Mouse (Mus musculus) limb, embryonic 15.5 days (tissue): ENCODE results near the gene Gm20388. TPM values are rescaled to one million over a fixed set of nuclear protein-coding genes. Genes with fewer than 3 reads are reported as not detected.

Experiments
- ATAC-seq: fragments of 200-750 bp; cut with Nextera tagmentation; 2 replicates; pipeline ENCODE4 v1.8.0; 2017; ENCODE audit warnings: low read depth, moderate TSS enrichment; ENCODE audit not compliant: insufficient number of reproducible peaks, low FRiP score, low TSS enrichment
- H3K27ac ChIP-seq: fragments of 300-500 bp; sonication (generic); 2 replicates; pipeline ENCODE4 v1.5.1; 2015; ENCODE audit warnings: moderate library complexity, mild to moderate bottlenecking, inconsistent platforms
- H3K27me3 ChIP-seq: fragments of 300-500 bp; sonication (generic); 2 replicates; pipeline ENCODE4 v1.6.1; 2015; ENCODE audit warnings: inconsistent platforms
- H3K36me3 ChIP-seq: fragments of 300-500 bp; sonication (generic); 2 replicates; pipeline ENCODE4 v1.6.1; 2015; ENCODE audit warnings: inconsistent platforms
- H3K4me1 ChIP-seq: fragments of 300-500 bp; sonication (generic); 2 replicates; pipeline ENCODE4 v1.6.1; 2015; ENCODE audit warnings: inconsistent platforms
- H3K4me2 ChIP-seq: fragments of 300-500 bp; sonication (generic); 2 replicates; pipeline ENCODE4 v1.6.1; 2015; ENCODE audit warnings: mild to moderate bottlenecking, inconsistent platforms
- H3K4me3 ChIP-seq: fragments of 300-500 bp; sonication (generic); 2 replicates; pipeline ENCODE4 v1.5.1; 2015; ENCODE audit warnings: mild to moderate bottlenecking, inconsistent platforms
- H3K9ac ChIP-seq: fragments of 300-500 bp; sonication (generic); 2 replicates; pipeline ENCODE4 v1.6.1; 2015; ENCODE audit warnings: inconsistent platforms
- H3K9me3 ChIP-seq: fragments of 300-500 bp; sonication (generic); 2 replicates; pipeline ENCODE4 v1.6.1; 2016; ENCODE audit warnings: inconsistent platforms
- WGBS: fragments of 180-500 bp; shearing (Covaris S2); methylation state at CpG from one replicate; pipeline ENCODE4 v1.1.7; 2015; 5-methylcytosine and 5-hydroxymethylcytosine counted together
- polyA plus RNA-seq: library from polyadenylated mRNA; unstranded; fragments of >200 nt; fragmentation: Nextera tagmentation; extraction: Ambion mirVana; gene quantifications from 2 replicates; pipeline ENCODE4 v1.2.1, GENCODE M21; 2015

Gene Gm20388
- polyA plus RNA-seq, 1 experiment from 2014 or later, result 4.9 TPM

- Histone ChIP-seq H3K9ac (no peak overlapping the region), H3K9me3 (no peaks in the 10 kb centered on the region), H3K4me2 (no peak overlapping the region), H3K4me1 (peaks cover 42% of the 10 kb centered on the region; the same call in 1 of the 2 replicates), H3K27ac (no peak overlapping the region), H3K36me3 (peaks cover 50% of the 10 kb centered on the region), H3K27me3 (no peaks in the 10 kb centered on the region), H3K4me3 (no peak overlapping the region)
- WGBS, result 74% methylated on average over 4 of the region's 4 CpGs
- ATAC-seq, result no peak
Observed at GRCm38 (mm10) chr8:122022705-122023104, 2112.1 kb downstream of the Gm20388 start.

DNA sequence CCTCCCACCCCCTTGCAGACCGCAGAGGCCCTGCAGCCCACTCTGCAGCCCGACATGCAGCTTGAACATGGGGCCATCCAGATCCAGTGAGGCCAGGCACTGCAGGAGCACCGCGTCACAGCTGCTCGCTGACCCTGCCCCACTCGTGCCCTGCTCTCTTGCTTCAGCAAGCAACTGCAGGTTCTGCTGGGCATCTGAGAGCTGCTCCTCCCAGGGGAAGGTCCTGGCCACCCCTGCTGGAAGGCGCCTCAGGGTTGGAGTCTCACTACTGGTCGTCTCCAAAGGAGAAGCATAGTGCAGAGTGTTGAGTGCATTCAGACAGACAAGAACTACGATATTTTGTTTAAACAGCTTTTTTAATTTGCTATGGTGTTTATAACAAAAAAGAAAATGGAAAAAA is 2114.9 kb downstream of the Gm20388 start:
- WGBS, result 90% methylated on average over 9 of the region's 9 CpGs

DNA sequence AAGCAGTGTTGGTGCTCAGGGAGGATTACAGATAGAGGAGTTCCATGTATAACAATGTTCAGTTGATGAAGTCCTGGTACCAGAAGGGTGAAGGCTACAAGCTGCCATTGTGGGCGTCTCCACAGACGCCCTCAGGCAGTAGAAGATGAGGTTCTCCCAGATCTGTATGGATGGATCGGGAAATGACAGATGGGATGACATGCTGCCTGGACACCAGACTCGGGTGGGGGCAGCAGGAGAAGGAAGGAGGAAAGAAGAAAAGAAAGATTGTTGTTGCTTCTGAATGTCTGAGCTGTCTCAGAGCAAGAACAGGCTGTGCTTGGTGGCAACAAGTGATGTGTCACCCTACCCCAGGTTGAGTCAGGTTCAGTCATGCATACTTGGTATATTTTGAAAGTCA is 2117.5 kb downstream of the Gm20388 start:
- Histone ChIP-seq H3K9ac (no peak overlapping the region), H3K27me3 (no peaks in the 10 kb centered on the region), H3K4me2 (no peak overlapping the region), H3K9me3 (no peaks in the 10 kb centered on the region), H3K27ac (no peak overlapping the region), H3K4me1 (peaks cover 17% of the 10 kb centered on the region), H3K36me3 (peaks cover 37% of the 10 kb centered on the region), H3K4me3 (no peak overlapping the region)
- WGBS, result 73% methylated on average over 4 of the region's 4 CpGs
- ATAC-seq, result no peak

More for the DNA sequence above, 2114.9 kb downstream of the Gm20388 start:
- Histone ChIP-seq H3K27ac (no peak overlapping the region), H3K27me3 (no peaks in the 10 kb centered on the region), H3K4me3 (no peak overlapping the region), H3K4me1 (peaks cover 26% of the 10 kb centered on the region), H3K9ac (no peak overlapping the region), H3K36me3 (peaks cover 42% of the 10 kb centered on the region), H3K4me2 (no peak overlapping the region), H3K9me3 (no peaks in the 10 kb centered on the region)
- ATAC-seq, result no peak

DNA sequence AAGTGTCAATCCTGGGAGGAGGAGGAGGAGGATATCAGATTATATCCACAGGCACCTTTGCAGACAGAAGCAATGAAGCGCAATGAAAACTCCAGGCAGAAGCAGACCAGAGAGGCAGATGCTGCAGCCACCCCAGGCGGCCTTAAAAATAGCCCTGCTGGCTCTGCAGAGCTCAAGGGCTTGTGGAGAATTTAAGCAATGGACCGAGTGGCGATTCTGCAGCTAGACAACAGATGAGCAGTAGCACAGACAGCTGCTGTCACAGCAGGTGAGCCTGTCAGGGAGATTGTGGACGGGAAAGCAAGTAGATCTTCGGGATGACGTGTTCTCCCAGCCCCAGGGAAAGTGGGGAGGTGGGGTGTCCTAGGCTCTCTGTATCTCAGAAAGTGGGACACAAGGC is 2120.3 kb downstream of the Gm20388 start:
- no peak overlapping the region for H3K4me3 ChIP-seq
- H3K9ac ChIP-seq, result no peak overlapping the region
- no peak overlapping the region for H3K27ac ChIP-seq
- no peaks in the 10 kb centered on the region for H3K9me3 ChIP-seq
- H3K36me3 ChIP-seq, result peaks cover 12% of the 10 kb centered on the region
- H3K27me3 ChIP-seq, result no peaks in the 10 kb centered on the region
- 51% methylated on average over 7 of the region's 7 CpGs for WGBS
- H3K4me2 ChIP-seq, result no peak overlapping the region
- no peak for ATAC-seq
- peaks cover 33% of the 10 kb centered on the region for H3K4me1 ChIP-seq

DNA sequence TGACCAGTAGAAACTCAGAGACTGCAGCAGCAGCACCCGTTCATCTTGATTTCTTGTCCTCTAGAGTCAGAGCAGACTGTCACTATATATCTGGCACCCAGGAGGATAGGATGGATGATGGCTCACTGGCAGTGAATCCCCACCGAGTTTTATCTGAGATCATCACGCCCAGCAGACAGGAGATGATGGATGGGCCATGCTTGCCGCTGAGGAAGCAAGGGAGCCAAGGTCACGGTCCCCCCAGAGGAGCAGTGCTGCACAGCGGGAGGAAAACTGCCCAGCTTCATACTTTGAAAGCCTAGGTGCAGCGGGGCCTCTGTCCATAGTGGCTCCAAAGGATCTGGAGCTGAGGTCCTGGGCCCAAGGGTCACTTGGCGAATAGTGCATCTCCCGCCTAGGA is 2122.1 kb downstream of the Gm20388 start:
- peaks cover 44% of the 10 kb centered on the region for H3K4me1 ChIP-seq
- H3K4me3 ChIP-seq, result no peak overlapping the region
- H3K36me3 ChIP-seq, result no peaks in the 10 kb centered on the region
- ATAC-seq, result no peak
- no peak overlapping the region for H3K9ac ChIP-seq
- no peaks in the 10 kb centered on the region for H3K9me3 ChIP-seq
- no peak overlapping the region for H3K4me2 ChIP-seq
- WGBS, result 53% methylated on average over 9 of the region's 9 CpGs
- H3K27ac ChIP-seq, result no peak overlapping the region
- H3K27me3 ChIP-seq, result no peaks in the 10 kb centered on the region

- no peak for ATAC-seq
- no peak overlapping the region for H3K9ac ChIP-seq
- no peaks in the 10 kb centered on the region for H3K27me3 ChIP-seq
- 41% methylated on average over 7 of the region's 7 CpGs for WGBS
- H3K9me3 ChIP-seq, result no peaks in the 10 kb centered on the region
- no peaks in the 10 kb centered on the region for H3K36me3 ChIP-seq
- no peak overlapping the region for H3K4me3 ChIP-seq
- peak overlapping the region; percentile 78 for H3K27ac ChIP-seq
- H3K4me1 ChIP-seq, result peaks cover 43% of the 10 kb centered on the region
- no peak overlapping the region for H3K4me2 ChIP-seq
Observed at GRCm38 (mm10) chr8:122035543-122035942, 2124.9 kb downstream of the Gm20388 start.

- Histone ChIP-seq H3K27me3 (no peaks in the 10 kb centered on the region), H3K27ac (peak overlapping the region; percentile 78), H3K9ac (no peak overlapping the region), H3K36me3 (no peaks in the 10 kb centered on the region), H3K4me3 (no peak overlapping the region), H3K4me1 (peaks cover 36% of the 10 kb centered on the region), H3K9me3 (no peaks in the 10 kb centered on the region), H3K4me2 (no peak overlapping the region)
- 0 out of 2 replicates have a peak, but pooled peaks have one; percentile 11 for ATAC-seq
- WGBS, result 65% methylated on average over 6 of the region's 6 CpGs
Observed at GRCm38 (mm10) chr8:122036325-122036724, 2125.7 kb downstream of the Gm20388 start.

GRCm38 (mm10) chr8:122037279-122037678 is 2126.6 kb downstream of the Gm20388 start:
- no peaks in the 10 kb centered on the region for H3K9me3 ChIP-seq
- H3K4me2 ChIP-seq, result no peak overlapping the region
- 62% methylated on average over 7 of the region's 7 CpGs for WGBS
- H3K4me3 ChIP-seq, result no peak overlapping the region
- no peak for ATAC-seq
- no peaks in the 10 kb centered on the region for H3K36me3 ChIP-seq
- peaks cover 36% of the 10 kb centered on the region for H3K4me1 ChIP-seq
- H3K27ac ChIP-seq, result no peak overlapping the region
- H3K9ac ChIP-seq, result no peak overlapping the region
- H3K27me3 ChIP-seq, result no peaks in the 10 kb centered on the region

DNA sequence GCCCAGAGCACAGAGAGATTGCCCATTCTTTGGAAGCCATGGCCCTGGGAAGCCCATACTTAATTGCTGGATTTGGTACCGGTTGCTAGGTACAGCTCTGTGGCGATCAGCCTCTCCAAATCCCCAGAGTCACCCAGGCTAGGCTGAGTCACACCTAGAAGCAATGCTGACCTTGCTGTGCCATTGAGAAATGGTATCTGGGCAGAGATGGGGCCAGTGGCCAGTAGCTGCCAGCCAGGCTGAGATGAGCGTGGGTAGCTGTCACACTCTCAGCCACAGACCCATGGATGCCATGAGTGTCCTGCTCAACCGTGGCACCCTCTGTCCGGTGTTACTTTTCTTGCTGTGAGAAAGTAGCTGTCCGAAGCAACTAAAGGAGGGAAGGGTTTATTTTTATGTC is 2127.4 kb downstream of the Gm20388 start:
- H3K36me3 ChIP-seq, result no peaks in the 10 kb centered on the region
- H3K9me3 ChIP-seq, result no peaks in the 10 kb centered on the region
- no peak overlapping the region for H3K27ac ChIP-seq
- H3K4me3 ChIP-seq, result no peak overlapping the region
- no peak overlapping the region for H3K4me2 ChIP-seq
- no peaks in the 10 kb centered on the region for H3K27me3 ChIP-seq
- 91% methylated on average over 6 of the region's 6 CpGs for WGBS
- H3K9ac ChIP-seq, result no peak overlapping the region
- H3K4me1 ChIP-seq, result peaks cover 39% of the 10 kb centered on the region
- ATAC-seq, result no peak

DNA sequence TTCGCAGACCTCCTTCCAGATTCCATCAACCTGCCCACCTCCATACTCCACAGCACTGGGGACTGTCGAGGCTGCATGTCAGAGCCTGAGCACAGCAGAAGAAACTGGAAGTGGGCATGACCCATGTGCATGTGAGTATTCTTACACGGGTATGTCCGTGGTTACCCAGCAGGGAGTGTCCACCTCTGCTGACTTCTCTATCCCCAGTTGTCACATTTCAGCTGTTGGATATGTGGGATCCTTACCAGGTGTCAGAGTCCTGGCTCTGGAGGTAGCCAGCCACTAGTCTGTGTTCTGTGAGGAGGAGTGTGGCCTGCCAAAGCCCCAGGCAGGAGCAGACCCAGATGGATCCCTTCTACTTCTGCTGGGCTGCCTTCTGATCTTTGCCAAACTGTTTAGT is 2128.8 kb downstream of the Gm20388 start:
- WGBS, result 81% methylated on average over 4 of the region's 4 CpGs

DNA sequence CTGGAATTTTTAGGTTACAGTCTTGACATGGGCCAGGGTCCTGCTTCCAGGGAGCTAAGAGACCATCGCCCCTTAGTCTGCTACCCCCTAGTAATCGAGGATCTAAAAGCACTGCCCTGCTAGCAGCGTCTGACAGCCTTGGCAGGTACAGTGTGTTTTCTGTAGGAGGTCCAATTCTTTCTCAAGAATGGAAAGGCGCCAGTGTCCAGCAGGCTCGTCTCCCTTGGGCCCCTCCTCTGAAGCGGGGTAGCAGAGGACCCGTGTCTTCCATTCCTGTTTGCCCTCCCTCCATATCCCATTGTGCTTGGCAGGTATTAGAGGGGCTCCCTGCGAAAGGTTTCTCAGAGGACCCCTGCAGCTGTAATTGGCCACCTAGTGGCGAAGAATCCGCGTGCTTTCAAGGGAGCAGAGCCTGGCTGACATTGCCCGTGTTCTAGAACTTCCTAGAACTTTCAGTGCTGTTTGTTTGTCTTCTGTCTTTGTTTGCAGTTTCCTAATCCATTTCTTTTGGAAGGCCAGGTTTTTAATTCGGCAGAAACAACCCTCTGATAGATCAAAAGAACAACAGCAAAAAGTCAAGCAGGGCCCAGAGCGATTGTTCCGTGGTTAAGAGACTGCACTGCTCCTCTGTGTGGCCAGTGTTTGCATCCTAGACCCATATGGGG is 2136.7 kb downstream of the Gm20388 start:
- Histone ChIP-seq H3K4me1 (peaks cover 42% of the 10 kb centered on the region), H3K4me2 (no peak overlapping the region), H3K36me3 (no peaks in the 10 kb centered on the region), H3K4me3 (no peak overlapping the region), H3K27ac (no peak overlapping the region), H3K9ac (no peak overlapping the region), H3K27me3 (no peaks in the 10 kb centered on the region), H3K9me3 (no peaks in the 10 kb centered on the region)
- WGBS, result 62% methylated on average over 15 of the region's 15 CpGs
- ATAC-seq, result no peak

More for the DNA sequence above, 2128.8 kb downstream of the Gm20388 start:
- Histone ChIP-seq H3K9me3 (no peaks in the 10 kb centered on the region), H3K4me3 (no peak overlapping the region), H3K36me3 (no peaks in the 10 kb centered on the region), H3K27me3 (no peaks in the 10 kb centered on the region), H3K27ac (no peak overlapping the region), H3K4me1 (peaks cover 52% of the 10 kb centered on the region), H3K9ac (no peak overlapping the region), H3K4me2 (no peak overlapping the region)
- no peak for ATAC-seq

DNA sequence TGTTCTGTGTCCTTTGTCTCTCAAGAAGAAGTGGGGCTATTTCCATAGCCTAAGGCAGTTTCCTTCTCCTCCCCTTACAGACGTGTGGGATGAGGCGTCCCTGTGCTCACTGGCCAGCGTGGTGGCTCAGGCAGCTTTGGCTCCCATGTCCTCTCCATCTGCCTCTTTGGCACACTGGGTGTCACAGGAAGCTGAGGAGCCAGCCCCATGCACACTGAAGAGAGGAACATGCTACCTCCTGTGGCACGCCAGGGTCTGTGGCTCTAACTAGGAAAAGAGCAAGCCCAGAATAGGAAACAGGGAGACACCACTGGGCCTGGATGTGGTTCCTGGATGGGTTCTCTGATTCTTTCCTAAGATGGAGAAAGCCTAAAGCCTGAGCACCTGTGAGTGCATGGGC is 2138.6 kb downstream of the Gm20388 start:
- H3K27me3 ChIP-seq, result no peaks in the 10 kb centered on the region
- WGBS, result 82% methylated on average over 4 of the region's 4 CpGs
- peaks cover 26% of the 10 kb centered on the region for H3K4me1 ChIP-seq
- no peaks in the 10 kb centered on the region for H3K36me3 ChIP-seq
- H3K4me3 ChIP-seq, result no peak overlapping the region
- H3K27ac ChIP-seq, result no peak overlapping the region
- no peak for ATAC-seq
- H3K9ac ChIP-seq, result no peak overlapping the region
- no peaks in the 10 kb centered on the region for H3K9me3 ChIP-seq
- H3K4me2 ChIP-seq, result no peak overlapping the region

- Histone ChIP-seq H3K36me3 (no peaks in the 10 kb centered on the region), H3K27me3 (no peaks in the 10 kb centered on the region), H3K27ac (no peak overlapping the region), H3K4me3 (no peak overlapping the region), H3K4me2 (no peak overlapping the region), H3K9ac (no peak overlapping the region), H3K4me1 (peaks cover 31% of the 10 kb centered on the region), H3K9me3 (no peaks in the 10 kb centered on the region)
- no peak for ATAC-seq
- 63% methylated on average over 2 of the region's 2 CpGs for WGBS
Observed at GRCm38 (mm10) chr8:122049923-122050322, 2139.3 kb downstream of the Gm20388 start.
